Mouse (Mus musculus): ENCODE data around the gene Agt.

Gene Agt

DNA sequence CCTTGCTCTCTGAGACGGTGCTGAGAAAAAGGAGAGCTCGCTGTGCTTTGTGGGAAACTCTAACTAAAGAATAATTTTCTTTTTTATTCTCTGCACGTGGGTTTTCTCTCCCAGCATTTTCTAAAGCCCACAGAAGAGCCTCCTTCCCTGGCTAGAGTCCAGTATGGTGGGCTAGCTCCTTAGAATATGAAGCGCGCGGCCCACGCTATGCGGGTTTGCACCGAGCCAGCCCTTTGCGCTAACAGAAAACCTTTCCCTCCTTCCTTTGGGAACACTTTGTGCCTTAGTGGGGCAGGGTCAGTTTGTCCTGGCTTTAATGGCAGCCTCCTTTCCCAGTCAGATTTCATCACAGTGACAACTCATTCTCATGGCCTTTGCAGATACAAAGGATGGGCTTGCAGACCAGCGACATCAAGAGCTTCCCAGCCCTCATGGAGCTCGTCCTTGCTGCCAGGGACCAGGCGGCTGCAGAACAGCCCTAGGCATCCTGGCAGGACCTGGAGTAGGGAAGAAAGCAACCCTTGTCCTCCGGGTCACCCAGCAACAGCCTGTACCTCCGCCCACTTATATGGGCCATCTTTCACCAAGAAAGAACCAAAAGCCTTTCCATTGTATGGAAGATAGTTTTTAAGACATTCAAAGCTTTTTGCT, 18.4 kb downstream of the Agt start:
- DNase-seq, result no peak

DNA sequence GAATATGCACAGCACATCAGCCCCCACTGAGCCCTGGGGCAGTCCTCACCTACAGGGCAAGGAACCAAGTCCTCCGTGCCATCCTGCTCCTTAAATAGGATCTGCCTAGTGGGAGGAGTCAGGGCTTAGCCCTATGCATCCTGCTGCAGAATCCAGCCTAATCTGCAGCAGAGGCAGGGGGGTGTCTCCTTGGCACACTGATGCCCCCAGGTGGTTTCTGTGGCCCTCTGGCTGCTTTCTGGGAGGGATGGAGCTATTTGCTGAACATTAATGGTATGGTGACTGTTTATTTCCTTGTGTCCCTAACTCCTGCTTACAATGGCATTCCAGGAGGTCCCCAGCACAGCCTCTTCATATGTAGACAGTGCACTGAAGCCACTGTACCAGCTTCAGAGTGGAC, 21.3 kb downstream of the Agt start:
- DNase-seq, result no peak

DNA sequence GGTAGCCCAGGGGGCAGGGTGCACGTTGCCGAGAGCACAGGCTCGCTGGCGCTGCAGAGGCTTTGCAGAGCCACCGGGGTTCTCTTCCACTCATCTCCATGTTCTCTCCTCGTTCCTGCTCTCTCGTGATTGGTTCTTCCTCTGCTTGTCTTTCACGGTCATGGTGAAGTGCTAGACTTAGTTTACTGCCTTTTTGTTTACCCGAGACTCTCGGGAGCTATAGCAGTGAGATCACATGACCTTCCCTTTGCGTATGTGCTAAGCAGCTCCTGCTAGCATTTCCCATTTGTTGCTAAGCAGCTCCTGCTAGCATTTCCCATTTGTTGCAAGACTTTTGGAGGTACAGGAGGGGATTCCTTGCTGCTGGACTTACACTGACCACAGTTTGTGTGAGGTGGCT, 22.2 kb downstream of the Agt start:
- no peak for DNase-seq

DNA sequence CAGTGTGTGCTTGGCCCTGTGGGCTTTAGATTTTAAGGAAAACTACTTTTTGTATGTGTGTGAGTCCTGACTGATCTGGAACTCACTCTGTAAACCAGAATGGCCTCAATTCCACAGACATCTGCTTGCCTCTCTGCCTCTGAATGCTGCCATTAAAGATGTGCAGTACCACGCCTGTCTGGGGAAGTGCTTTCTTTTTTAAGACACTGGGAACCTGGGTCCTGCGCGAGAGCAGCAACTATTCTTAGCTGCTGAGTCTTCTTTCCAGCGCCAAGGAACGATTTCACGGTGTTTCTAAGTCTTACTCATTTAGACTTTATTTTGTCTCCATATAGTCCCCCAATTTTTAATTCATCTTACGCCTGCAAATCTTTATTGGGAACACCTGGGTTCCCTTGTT, 22.7 kb downstream of the Agt start:
- no peak for DNase-seq

DNA sequence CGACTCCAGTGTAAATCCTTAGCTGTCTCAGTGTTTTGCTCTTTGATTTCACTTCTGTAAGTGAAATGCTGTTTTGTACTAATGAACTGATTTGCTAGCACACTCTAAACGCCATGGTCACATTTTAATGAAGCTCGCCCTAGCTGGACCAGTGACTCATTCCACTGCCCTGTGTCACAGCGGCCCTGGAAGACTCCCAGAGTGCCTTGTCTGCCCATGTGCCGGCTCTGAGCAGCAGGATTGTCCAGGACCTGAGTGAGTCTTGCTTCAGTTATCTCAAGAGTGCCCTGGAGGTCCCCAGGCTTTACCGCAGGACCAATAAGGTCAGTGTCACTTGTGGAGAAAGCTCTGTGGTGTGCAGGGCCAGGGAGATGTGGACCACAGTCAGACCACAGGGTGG, 23.1 kb downstream of the Agt start:
- no peak for DNase-seq

DNA sequence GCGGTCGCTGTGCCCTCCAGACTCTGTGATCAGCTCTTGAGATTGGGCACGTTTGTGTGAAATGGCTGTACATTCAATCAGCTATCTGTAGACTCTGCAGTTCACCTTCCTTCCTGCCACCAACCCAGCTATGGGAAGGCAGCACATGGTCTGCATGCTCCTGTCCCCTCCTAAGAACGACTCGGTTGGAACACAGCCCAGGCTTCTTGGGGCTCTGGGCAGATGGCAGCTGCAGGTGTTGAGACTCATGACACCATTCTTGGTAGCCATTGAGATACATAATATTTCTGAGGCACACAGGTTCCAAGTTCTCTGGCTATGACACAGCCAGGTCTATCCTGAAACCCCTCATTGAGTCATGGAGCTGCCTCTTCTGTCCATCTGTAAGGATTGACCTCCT, 26.2 kb downstream of the Agt start:
- peak; percentile 31 to 43 for DNase-seq

DNA sequence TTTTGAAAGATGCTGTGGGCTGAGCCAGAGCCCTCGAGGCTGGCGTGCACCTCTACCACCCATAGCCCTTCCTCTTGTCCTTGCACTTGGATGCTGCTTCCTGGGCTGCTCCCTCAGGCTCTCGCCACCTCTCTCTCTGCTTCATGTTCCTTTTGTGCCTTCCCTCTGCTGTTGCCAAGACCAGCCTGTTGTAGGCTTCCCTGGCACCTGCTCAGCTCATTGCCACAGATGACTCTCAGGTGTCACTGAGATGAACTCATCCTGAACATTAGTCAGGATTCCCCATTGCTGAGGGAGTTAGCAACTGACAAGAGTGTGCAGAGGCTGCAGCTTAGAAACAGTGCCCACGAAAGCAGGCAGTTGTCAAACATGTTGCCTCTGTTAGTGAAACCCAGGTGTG, 27.5 kb downstream of the Agt start:
- peak; percentile 71 to 82 for DNase-seq

DNA sequence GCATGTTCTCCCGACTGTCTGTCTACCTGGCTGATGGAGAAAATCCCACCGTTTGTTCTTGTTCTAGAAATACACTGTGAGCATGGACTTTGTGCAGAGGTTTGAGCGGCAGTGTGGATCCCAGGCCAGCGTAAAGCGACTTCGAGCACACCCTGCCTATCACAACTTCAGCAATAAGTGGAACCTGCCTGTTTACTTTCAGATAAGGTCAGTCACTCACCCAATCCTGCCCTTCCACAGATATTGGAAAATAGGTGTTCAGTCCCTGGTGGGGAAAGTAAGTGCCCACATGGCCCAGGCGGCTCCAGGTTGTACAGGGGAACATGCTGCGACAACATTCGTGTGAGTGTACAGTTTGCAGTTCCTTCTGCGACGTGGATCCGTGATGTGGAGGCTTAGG, 28.6 kb downstream of the Agt start:
- no peak for DNase-seq

DNA sequence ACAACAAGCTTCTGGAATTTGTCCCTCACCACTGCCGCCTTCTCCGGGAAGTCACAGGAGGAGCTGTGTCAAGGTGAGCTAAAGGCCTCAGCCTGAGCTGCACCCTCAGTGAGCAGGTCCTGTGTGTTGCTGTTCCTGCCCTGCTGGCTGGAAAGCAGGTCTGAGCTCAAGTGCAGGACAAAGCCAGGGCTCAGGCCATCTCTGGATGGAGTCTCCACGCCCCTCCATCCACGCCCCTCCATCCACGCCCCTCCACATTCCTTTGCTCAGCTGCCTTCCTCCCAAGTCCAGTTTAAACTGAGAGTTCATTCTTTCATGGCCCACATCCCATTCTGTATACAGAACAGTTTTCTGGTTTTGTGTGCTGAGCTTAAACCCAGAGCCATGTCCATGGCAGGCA, 34.1 kb downstream of the Agt start:
- no peak for DNase-seq

DNA sequence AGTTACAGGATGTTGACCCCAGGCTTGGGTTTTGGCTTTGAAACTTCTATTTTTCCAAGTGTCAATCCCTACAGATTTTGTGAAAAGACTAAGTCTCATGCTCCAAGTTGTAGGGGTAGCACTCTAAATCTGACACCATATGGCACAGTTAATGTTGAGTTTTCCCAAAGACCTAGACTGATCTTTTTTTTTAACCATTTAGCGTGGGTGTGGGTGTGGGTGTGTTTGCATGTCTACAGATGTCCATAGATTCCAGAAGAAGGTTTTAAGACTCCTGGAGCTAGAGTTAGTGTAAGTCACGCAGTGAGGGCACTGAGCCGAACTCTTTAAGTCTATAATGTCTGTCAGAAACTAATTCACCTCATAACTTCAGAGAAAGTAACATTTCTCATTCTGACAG, 36.9 kb downstream of the Agt start:
- no peak for DNase-seq

DNA sequence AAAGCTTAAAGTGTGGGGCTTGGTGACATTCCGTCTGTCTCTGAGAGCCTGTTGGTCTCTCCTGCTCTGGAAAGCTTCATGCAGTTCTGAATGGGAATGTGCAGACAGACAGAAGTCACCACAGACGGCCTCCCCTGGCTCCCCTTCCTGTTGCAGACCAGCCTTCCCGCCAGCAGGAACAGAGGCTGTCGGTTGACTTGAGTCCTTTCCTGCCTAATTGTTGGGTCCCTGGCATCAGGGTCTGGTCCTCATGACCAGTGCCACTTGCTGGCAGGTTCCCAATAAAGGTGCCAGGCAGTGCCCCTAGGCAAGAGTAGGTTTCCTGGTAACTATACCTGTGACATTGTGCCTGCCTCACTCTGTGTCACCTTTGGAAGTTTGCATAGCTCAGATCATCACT, 38.5 kb downstream of the Agt start:
- DNase-seq, result peak in 1 of 2 experiments; percentile 39

DNA sequence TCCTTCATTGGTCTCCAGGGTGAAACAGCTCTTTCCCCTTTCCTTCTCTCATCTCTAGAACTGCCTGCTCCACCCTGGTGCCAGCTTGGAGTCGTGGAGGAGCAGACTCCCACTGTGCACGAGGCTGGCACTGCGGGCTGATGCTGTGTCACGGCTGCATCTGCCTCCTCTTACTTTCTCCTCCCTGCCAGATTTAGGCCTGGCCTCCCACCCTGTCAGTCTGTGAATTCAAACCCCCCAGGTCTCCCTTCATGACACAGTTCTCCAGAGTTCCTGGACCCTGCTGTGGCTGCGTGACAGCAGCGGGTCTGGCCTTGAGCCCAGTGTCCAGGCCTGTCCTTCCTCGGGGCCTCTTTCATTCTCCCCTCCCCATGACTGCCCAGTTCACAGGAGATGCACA, 39.0 kb downstream of the Agt start:
- peak; percentile 48 to 60 for DNase-seq

DNA sequence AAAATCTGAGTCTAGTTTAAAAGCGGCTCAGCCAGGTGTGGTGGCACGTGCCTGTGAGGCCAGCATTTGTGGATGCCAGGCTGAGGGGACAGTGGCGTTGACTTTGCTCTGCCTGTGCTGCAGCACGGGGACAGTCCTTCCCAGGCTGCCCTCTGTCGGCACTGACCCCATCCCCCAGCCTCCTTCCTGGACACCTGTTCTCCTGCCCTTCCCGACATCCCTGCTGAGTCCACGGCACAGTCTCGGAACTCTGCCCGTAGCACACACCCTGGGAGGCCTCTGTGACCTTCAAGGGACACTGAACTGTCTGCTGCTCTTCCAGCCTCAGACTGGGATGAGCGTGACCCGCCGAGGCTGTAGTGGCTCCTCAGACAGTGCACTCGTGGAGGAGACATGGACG, 39.4 kb downstream of the Agt start:
- peak; percentile 84 to 89 for DNase-seq

DNA sequence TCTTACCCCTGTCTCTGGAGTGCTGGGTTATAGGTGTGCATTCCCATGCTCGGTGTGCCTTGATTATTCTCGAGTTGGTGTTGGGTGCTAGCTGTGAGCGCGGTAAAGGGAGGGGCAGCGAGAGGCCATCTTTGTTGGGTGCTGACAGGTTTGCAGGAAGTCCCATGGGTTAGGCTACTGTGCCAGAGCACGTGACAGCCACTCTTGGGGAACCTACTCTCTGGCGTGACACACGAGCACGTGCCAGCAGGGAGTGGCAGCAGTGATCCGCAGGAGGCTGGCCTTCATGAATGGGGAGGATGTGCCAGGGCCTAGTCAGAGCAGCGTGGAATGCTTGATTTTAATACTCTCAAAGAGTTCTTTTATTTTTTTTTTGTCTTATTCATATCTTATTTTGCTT, 43.2 kb downstream of the Agt start:
- no peak for DNase-seq

DNA sequence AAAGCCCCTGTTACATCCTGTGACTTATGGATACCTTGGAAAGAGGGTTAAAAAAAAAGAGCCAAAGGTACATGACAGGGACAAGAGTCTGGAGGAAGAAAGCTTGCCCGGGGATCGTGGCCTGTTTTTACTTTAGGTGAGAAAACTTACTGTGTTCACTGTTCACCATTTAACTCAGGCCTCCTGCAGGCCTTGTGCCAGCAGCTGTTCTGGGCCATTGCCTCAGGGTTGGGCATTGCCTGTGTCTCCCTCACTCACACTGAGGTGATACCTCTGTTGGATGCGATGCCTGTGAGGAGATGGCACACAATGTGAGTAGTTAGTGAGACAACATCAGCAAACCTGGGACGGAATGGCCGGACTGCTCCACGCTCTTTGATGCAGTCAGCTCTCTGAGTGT, 47.6 kb downstream of the Agt start:
- DNase-seq, result no peak

DNA sequence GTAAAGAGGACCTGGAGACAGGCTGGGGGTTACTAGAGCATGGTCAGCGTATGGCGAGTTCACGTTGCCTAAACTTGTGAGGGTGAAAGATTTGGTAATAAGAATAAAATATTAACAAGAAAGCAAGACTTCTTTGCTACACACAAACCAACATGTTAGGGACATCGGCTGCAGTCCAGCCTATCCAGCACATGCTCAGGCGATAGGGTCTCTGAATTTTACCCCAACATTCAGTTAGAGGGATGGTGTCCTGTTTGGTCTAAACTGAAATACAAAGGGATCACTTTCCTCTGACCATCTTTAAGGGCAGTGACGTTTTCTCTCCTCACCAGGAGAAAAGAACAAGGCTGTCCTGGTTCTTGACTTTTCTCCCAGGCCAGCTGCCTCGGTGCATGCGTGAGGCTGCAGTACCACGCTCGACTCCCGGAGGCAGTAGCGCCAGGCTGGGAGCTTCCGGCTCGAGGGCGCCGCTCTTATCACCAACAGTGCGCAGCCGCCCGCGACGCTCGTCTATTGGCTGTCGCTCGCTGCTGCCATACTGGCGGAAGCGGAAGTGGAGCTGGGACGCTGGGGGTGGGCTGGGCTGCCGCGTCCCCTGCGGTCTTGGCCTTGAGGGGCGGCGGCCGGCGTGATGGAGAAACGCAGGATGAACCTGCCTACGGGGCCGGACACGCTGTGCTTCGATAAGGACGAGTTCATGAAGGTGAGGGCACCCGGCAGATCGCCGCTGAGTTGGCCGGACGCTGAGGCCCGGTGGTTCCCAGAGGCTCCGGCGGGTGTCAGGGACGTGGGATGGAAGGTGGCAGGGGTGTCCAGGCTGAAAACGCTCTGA, 49.0 kb downstream of the Agt start, which contains the start of gene Cog2:
Gene Cog2, plus strand, starts transcription at position 519 of the 832 bp plus-strand sequence.
- peak; percentile 91 to 93 for DNase-seq

DNA sequence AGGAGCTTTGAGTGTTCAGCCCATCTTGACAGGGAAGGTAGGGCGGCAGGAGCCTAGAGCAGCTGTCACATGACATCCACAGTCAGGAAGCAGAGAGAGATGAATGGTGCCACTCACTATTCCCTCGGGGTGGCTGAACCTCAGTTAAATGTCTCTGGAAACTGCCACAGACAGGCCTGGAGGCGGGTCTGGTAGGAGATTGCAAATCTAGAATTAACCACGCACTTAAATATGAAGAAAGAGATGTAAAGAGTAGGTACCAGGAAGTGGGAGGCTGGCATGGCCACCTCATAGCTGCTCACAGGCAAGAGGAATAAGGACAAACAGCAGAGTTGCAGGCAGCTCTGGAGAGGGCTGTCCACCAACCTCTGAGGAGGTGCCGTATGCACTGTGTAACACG, 52.4 kb downstream of the Agt start:
- DNase-seq, result no peak

DNA sequence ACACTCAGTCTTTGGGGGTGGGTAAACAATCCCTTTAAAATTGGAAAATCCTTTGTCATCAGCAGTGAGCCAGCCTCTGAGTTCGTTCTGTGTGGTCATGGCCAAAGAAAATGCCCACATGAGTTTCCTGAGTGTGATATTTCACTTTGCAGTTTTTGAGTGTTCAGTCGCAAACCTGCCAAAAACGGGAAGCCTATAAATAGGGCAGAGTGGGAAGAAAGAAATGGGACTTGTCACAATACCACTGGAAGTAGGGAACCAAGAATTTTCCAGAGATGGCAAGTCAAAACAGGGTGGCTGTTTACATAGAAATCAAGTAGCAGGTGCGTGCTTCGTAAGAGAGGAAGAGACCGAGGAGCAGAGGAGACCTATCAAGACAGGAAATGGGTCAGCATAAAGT, 53.0 kb downstream of the Agt start:
- DNase-seq, result no peak

DNA sequence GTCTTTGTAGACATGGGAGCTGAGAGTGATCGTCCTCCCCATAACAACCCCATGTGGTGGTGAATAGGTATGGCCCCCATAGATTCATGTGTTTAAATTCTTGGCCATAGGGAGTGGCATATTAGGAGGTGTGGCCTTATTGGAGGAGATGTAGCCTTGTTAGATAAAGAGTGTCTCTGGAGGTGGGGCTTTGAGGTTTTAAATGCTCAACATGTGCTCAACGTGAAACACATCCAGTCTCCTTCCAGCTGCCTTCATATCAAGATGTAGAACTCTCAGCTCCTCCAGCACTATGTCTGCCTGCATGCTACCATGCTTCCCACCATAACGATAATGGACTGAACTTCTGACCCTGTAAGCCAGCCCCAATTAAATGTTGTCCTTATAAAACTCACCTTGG, 53.5 kb downstream of the Agt start:
- no peak for DNase-seq

DNA sequence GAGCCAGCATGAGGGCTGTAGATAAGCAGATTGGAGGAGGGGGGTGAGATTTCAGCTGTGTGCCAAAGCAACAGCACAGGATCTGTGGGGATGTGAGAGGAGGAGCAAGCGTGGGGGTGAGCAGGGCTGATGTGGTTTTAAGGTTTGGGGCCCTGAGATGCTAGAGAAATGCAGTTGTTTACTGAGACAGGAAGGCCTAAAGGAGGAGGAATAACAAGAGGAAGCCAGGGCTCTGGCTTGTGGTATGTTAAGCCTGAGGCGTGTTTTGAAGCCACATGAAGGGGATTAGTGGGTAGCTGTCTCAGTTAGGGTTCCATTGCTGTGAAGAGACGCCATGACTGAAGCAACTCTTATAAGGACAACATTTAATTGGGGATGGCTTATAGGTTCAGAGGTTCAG, 60.4 kb downstream of the Agt start:
- DNase-seq, result no peak

DNA sequence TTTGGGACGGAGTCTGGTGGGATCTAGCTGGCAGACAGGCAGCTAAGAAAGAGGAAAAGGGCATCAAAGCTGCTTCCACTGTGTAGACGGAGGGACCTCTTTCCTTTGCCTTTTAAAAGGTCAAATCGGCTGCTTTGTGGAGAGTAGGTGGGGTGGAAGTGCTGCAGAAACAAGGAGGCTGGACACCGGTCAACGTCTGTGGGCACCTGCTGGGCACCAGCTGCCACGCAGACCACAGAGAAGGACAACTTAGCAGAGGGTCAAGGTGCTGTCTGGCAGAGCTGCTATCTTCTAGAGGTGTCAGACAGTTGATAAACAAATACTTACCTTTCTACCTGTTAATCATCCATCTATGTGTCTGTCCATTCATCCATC, 61.2 kb downstream of the Agt start:
- DNase-seq, result peak; percentile 72 to 75

DNA sequence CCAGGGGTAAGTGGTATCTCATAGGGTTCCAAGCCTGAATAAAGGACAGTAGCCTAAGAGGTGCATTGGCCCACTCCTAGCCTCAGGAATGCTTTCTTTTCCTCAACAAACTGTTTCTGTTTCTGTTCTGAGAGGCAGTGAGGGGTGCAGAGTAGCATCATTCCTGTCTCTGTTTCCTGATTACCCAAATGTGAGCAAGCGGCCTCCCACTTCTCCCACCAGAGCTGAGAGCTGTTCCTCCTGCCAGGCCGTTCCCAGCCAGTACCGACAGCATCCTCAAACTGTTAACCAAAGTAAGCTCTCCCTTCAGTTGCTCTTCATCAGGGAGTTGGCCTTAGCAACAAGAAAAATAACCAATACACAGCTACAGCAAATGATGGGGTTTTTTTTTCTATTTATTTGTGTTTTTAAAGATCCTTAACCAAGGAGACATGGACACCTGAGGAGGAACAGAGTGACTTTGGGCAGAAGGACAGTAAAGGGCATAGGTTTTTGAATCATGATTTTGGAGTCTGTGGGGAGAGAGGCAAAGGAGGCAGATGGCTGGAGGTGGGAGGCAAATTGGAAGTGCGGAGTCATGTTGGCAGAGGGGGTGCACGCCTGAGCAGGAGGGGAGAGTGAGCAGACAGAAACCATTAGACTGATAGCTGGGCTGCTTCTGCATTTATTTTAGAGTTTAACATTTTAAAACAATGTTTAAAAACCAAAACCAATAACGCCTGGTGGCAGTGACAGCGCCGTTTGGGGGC, 61.8 kb downstream of the Agt start:
- DNase-seq, result peak; percentile 74 to 88

All from cerebellum, adult 18-20 months (tissue).